Mouse (Mus musculus): ENCODE measurements around the gene Adk. TPM values are rescaled to one million over a fixed set of nuclear protein-coding genes. Genes with fewer than 3 reads are reported as not detected.
A peak's percentile ranks its signal among the peaks of the same experiment; 100 is the strongest.

Adk gene
- polyA plus RNA-seq, 2 experiments, result 56.9 to 180 TPM

DNA sequence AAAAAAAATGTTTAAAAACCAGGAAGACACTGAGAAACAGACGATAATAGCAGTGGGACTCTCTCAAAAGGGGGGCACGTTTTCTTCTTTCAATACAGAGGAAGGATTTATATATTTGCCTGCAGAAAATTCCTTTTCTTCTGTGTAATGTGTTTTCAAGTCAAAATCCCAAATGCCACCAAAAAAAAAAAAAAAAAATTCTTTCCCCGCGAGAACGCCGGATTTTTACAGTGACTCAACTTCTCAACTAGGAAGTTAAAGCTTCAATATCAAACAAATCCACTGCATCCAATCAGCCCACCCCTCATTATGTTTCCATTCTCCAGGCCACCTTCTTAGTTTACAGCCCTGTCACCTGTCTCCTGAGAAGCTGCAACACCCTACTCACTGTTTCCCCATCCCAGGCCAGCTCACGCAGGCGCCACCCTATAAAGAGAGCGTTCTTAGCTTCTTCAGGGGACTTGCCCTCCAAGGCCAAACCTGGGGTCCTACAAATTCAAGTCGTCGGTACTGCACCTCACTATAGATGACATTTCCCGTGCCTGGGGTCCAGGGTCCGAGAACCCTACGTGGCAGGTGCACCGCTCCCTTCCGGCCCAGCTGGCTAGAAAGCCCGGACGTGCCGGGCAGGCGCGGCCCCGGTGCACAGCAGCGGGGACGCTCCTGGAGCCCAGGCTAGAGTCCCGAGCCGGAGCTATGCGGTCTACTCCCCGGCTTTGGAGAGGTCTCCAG is 828 bp upstream of the Adk start:
- H3K36me3 ChIP-seq (replicated peaks; ENCODE audit: control insufficient read depth, insufficient read depth, low read depth), result no peaks in the 10 kb centered on the region
- H3K27ac ChIP-seq, result peak overlapping the region; percentile 83
- H3K27me3 ChIP-seq (ENCODE audit: control insufficient read depth, insufficient read depth, low read length), result no peaks in the 10 kb centered on the region
- peak overlapping the region; percentile 89 for H3K9ac ChIP-seq (replicated peaks)
- peaks cover 3 to 8% of the 10 kb centered on the region in 2 experiments for H3K4me1 ChIP-seq (replicated peaks; ENCODE audit: control insufficient read depth in 2 of 2, insufficient read depth in 2 of 2, low read length in 1 of 2)
- DNase-seq (ENCODE audit: low read depth in 3 of 3, low spot score in 3 of 3) (no peak), ATAC-seq (ENCODE audit: insufficient read depth) (peak; percentile 7; the same call in 1 of the 2 replicates)
- peak overlapping the region; percentile 84 for H3K4me2 ChIP-seq (ENCODE audit: low read depth)
- H3K4me3 ChIP-seq (ENCODE audit: insufficient read depth in 1 of 2, low read depth in 2 of 2, low read length in 2 of 2), result peak overlapping the region; percentile 73 to 97
- H3K9me3 ChIP-seq (ENCODE audit: control insufficient read depth, low read length), result peaks cover 3% of the 10 kb centered on the region
- TF ChIP-seq EP300 (IDR thresholded peaks at IDR 0.05; ENCODE audit: low read depth), result no peak
- TF ChIP-seq CTCF (IDR thresholded peaks at IDR 0.05; ENCODE audit: low read depth), result no peak
- 6% methylated on average over 28 of the region's 28 CpGs for WGBS (ENCODE audit: insufficient replicate concordance)

GRCm38 (mm10) chr14:21052781-21053130 is 382 bp downstream of the Adk start:
- H3K36me3 ChIP-seq (replicated peaks; ENCODE audit: control insufficient read depth, insufficient read depth, low read depth), result no peaks in the 10 kb centered on the region
- TF ChIP-seq EP300 (IDR thresholded peaks at IDR 0.05; ENCODE audit: low read depth) (no peak; the same call in 1 of the 2 replicates), CTCF (IDR thresholded peaks at IDR 0.05; ENCODE audit: low read depth) (peak; percentile 38; the same call in 1 of the 2 replicates)
- H3K27me3 ChIP-seq (ENCODE audit: control insufficient read depth, insufficient read depth, low read length), result no peaks in the 10 kb centered on the region
- under 1% methylated on average over 25 of the region's 25 CpGs for WGBS (ENCODE audit: insufficient replicate concordance)
- peak overlapping the region; percentile 70 for H3K9ac ChIP-seq (replicated peaks)
- H3K4me2 ChIP-seq (ENCODE audit: low read depth), result peak overlapping the region; percentile 84
- peak in 2 of 3 experiments; percentile 53 to 54 for DNase-seq (ENCODE audit: low read depth in 3 of 3, low spot score in 3 of 3)
- H3K4me3 ChIP-seq (ENCODE audit: insufficient read depth in 1 of 2, low read depth in 2 of 2, low read length in 2 of 2), result peak overlapping the region; percentile 88 to 97
- H3K4me1 ChIP-seq (replicated peaks; ENCODE audit: control insufficient read depth in 2 of 2, insufficient read depth in 2 of 2, low read length in 1 of 2), result peaks cover 3 to 8% of the 10 kb centered on the region in 2 experiments
- ATAC-seq (ENCODE audit: insufficient read depth), result peak; percentile 59
- H3K27ac ChIP-seq, result peak overlapping the region; percentile 72
- H3K9me3 ChIP-seq (ENCODE audit: control insufficient read depth, low read length), result peaks cover 3% of the 10 kb centered on the region

DNA sequence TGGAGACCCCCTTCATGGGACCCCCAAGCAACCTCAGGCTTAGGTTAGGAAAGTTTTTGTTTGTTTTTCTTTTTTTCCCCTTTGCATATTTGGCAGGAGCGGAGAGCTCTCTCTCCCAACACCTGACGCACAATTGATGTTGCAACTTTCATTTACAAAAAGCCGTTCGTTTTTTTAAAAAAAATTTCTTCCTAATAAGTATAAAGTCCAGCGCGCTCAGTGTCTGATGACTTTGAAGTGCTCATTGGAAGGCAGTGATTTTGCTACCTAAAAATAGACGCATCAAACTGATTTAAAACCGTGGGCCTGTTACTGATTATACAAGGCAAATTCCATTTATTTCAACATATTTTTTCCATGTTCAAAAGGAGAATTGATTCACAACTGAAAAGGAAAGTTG is 777 bp downstream of the Adk start:
- WGBS (ENCODE audit: insufficient replicate concordance), result 4% methylated on average over 8 of the region's 8 CpGs
- Histone ChIP-seq H3K4me2 (ENCODE audit: low read depth) (peak overlapping the region; percentile 84), H3K4me1 (replicated peaks; ENCODE audit: control insufficient read depth in 2 of 2, insufficient read depth in 2 of 2, low read length in 1 of 2) (peaks cover 3 to 8% of the 10 kb centered on the region in 2 experiments), H3K9ac (replicated peaks) (peak overlapping the region; percentile 70), H3K27me3 (ENCODE audit: control insufficient read depth, insufficient read depth, low read length) (no peaks in the 10 kb centered on the region), H3K27ac (no peak overlapping the region; the same call in 1 of the 2 replicates), H3K36me3 (replicated peaks; ENCODE audit: control insufficient read depth, insufficient read depth, low read depth) (no peaks in the 10 kb centered on the region), H3K9me3 (ENCODE audit: control insufficient read depth, low read length) (peaks cover 3% of the 10 kb centered on the region), H3K4me3 (ENCODE audit: insufficient read depth in 1 of 2, low read depth in 2 of 2, low read length in 2 of 2) (peak overlapping the region; percentile 88 to 97)
- TF ChIP-seq CTCF (IDR thresholded peaks at IDR 0.05; ENCODE audit: low read depth) (no peak), EP300 (IDR thresholded peaks at IDR 0.05; ENCODE audit: low read depth) (no peak; the same call in 1 of the 2 replicates)
- ATAC-seq (ENCODE audit: insufficient read depth) (no peak), DNase-seq (ENCODE audit: low read depth in 3 of 3, low spot score in 3 of 3) (no peak)

DNA sequence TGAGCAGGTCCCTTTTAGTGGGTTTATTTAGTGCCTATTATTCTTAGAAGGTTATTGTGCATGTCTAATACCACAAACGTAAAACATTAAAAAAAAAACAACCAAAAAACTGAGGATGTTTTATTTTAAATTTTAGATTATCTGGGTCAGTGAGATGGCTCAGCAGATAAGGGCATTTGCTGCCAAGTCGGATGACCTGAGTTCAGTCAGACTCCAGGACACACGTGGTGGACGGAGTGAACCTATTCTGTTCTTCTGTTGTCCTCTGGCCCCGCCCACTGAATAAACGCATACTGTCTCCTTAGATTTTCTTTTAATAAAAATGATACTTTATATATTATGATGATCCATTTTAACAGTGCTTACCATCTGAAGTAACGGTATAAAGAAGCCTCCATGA is 1.2 kb downstream of the Adk start:
- 50% methylated on average over 7 of the region's 7 CpGs for WGBS (ENCODE audit: insufficient replicate concordance)

DNA sequence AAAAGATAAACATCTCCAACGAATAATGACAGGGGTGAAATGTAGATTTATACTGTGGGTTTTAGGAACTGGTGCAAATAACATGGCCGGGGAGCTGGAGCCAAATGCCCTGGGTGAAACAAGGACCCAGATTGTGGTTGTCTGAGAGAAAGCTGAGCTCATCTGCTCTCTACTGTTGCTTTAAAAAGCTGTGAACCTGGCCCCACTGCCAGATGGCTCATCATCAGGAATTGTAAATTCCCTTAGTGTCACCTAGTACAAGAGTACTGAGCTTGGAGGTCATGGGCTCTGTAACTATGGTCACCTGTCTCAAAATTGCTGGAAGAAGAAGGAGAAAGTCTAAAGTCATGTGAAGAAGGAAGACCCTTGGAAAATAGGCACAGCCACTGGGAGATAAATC is 6.6 kb downstream of the Adk start:
- DNase-seq (ENCODE audit: low read depth in 3 of 3, low spot score in 3 of 3), result no peak
- Histone ChIP-seq H3K4me2 (ENCODE audit: low read depth) (no peak overlapping the region), H3K9me3 (ENCODE audit: control insufficient read depth, low read length) (no peaks in the 10 kb centered on the region), H3K27ac (no peak overlapping the region), H3K4me3 (ENCODE audit: insufficient read depth in 1 of 2, low read depth in 2 of 2, low read length in 2 of 2) (no peak overlapping the region), H3K4me1 (replicated peaks; ENCODE audit: control insufficient read depth in 2 of 2, insufficient read depth in 2 of 2, low read length in 1 of 2) (peaks cover 9 to 14% of the 10 kb centered on the region in 2 experiments), H3K9ac (replicated peaks) (no peak overlapping the region), H3K36me3 (replicated peaks; ENCODE audit: control insufficient read depth, insufficient read depth, low read depth) (no peaks in the 10 kb centered on the region), H3K27me3 (ENCODE audit: control insufficient read depth, insufficient read depth, low read length) (no peaks in the 10 kb centered on the region)
- 75% methylated on average over 2 of the region's 2 CpGs for WGBS (ENCODE audit: insufficient replicate concordance)
- TF ChIP-seq EP300 (IDR thresholded peaks at IDR 0.05; ENCODE audit: low read depth) (no peak), CTCF (IDR thresholded peaks at IDR 0.05; ENCODE audit: low read depth) (no peak)
- no peak for ATAC-seq (ENCODE audit: insufficient read depth)

More for the DNA sequence above, 1.2 kb downstream of the Adk start:
- no peak overlapping the region for H3K9ac ChIP-seq (replicated peaks)
- ATAC-seq (ENCODE audit: insufficient read depth), result no peak
- peak overlapping the region in 1 of 2 experiments; percentile 97; a peak in 2 of 4 replicates for H3K4me3 ChIP-seq (ENCODE audit: insufficient read depth in 1 of 2, low read depth in 2 of 2, low read length in 2 of 2)
- no peaks in the 10 kb centered on the region for H3K36me3 ChIP-seq (replicated peaks; ENCODE audit: control insufficient read depth, insufficient read depth, low read depth)
- no peak for DNase-seq (ENCODE audit: low read depth in 3 of 3, low spot score in 3 of 3)
- no peak overlapping the region for H3K27ac ChIP-seq
- H3K27me3 ChIP-seq (ENCODE audit: control insufficient read depth, insufficient read depth, low read length), result no peaks in the 10 kb centered on the region
- peaks cover 3 to 8% of the 10 kb centered on the region in 2 experiments for H3K4me1 ChIP-seq (replicated peaks; ENCODE audit: control insufficient read depth in 2 of 2, insufficient read depth in 2 of 2, low read length in 1 of 2)
- peak overlapping the region; percentile 84 for H3K4me2 ChIP-seq (ENCODE audit: low read depth)
- H3K9me3 ChIP-seq (ENCODE audit: control insufficient read depth, low read length), result peaks cover 3% of the 10 kb centered on the region
- TF ChIP-seq CTCF (IDR thresholded peaks at IDR 0.05; ENCODE audit: low read depth) (no peak), EP300 (IDR thresholded peaks at IDR 0.05; ENCODE audit: low read depth) (no peak)

Measured in liver, embryonic 14.5 days (tissue).